Mouse (Mus musculus) activated CD4-positive, CD25-positive, alpha-beta regulatory T cell, adult 4 months (primary cell): Measurements from ENCODE around the gene Taar5. TPM values are rescaled to one million over a fixed set of nuclear protein-coding genes. Genes with fewer than 3 reads are reported as not detected.

Experiments used
- polyA plus RNA-seq, 2 experiments: library from polyadenylated mRNA; unstranded; fragments of 100-300 nt; shearing (Covaris generic); gene quantifications; one replicate each; pipeline ENCODE4 v1.2.1; 2017

Gene Taar5
- polyA plus RNA-seq, 2 experiments from 2014 or later, result not detected

Other genes with a start within 250 kb of the Taar5 start
- 100 to 1,000 TPM; 116 to 930 TPM for gene Rps12, start 183.4 kb upstream of the Taar5 start, polyA plus RNA-seq
- under 1 TPM in 1 of 2 experiments, not detected in 1; 0.25 TPM for gene Slc18b1, start 173.7 kb upstream of the Taar5 start, polyA plus RNA-seq
- gene Vnn3, start 119.2 kb upstream of the Taar5 start, polyA plus RNA-seq, result not detected
- not detected for gene Vnn1, start 76.0 kb upstream of the Taar5 start, polyA plus RNA-seq
- not detected for gene Taar1, start 50.4 kb upstream of the Taar5 start, polyA plus RNA-seq
- gene Taar2, start 32.1 kb upstream of the Taar5 start, polyA plus RNA-seq, result not detected
- not detected for gene Taar3, start 21.1 kb upstream of the Taar5 start, polyA plus RNA-seq
- gene Taar4, start 10.2 kb upstream of the Taar5 start, polyA plus RNA-seq, result not detected
- gene Taar6, start 14.9 kb downstream of the Taar5 start, polyA plus RNA-seq, result not detected
- gene Taar7a, start 22.8 kb downstream of the Taar5 start, polyA plus RNA-seq, result not detected
- not detected for gene Taar7b, start 29.2 kb downstream of the Taar5 start, polyA plus RNA-seq
- gene Taar7d, start 56.5 kb downstream of the Taar5 start, polyA plus RNA-seq, result not detected
- not detected for gene Taar7e, start 66.9 kb downstream of the Taar5 start, polyA plus RNA-seq
- not detected for gene Taar7f, start 78.8 kb downstream of the Taar5 start, polyA plus RNA-seq
- not detected for gene Taar8a, start 105.8 kb downstream of the Taar5 start, polyA plus RNA-seq
- gene Taar8b, start 121.6 kb downstream of the Taar5 start, polyA plus RNA-seq, result not detected
- not detected for gene Taar8c, start 131.2 kb downstream of the Taar5 start, polyA plus RNA-seq
- gene Taar9, start 138.8 kb downstream of the Taar5 start, polyA plus RNA-seq, result not detected
- gene Stx7, start 178.6 kb downstream of the Taar5 start, polyA plus RNA-seq, result 10 to 100 TPM; 23.3 to 33.2 TPM